Mouse (Mus musculus) embryo, embryonic 11 days (tissue): ENCODE data around the gene Mbd6.
A peak's percentile ranks its signal among the peaks of the same experiment; 100 is the strongest.
"Not testable (repeated sequence)": the region's sequence is repeated elsewhere in the genome, so short reads cannot be mapped to it uniquely, and the experiment has no call there.

ENCODE experiments used
- DNase-seq: peaks from one replicate; pipeline ENCODE4 v3.0.0-alpha.2; 2015

Mbd6 gene

GRCm38 (mm10) chr10:127288800-127289572 lies at the start of gene Mbd6:
TSS of gene Mbd6 (minus strand) at chr10:127289018.
- DNase-seq: peak; percentile 93

GRCm38 (mm10) chr10:127337536-127338099 lies 48.8 kb upstream of the Mbd6 start:
- DNase-seq: no peak

GRCm38 (mm10) chr10:127336952-127337351 lies 48.1 kb upstream of the Mbd6 start:
- DNase-seq: no peak

- DNase-seq: no peak
Measured at GRCm38 (mm10) chr10:127335271-127335670, 46.5 kb upstream of the Mbd6 start.

GRCm38 (mm10) chr10:127333152-127333551 lies 44.3 kb upstream of the Mbd6 start:
- DNase-seq: peak; percentile 20

GRCm38 (mm10) chr10:127332211-127332874 lies 43.5 kb upstream of the Mbd6 start:
- DNase-seq: peak; percentile 58

- DNase-seq: no peak
Measured at GRCm38 (mm10) chr10:127330212-127330611, 41.4 kb upstream of the Mbd6 start.

GRCm38 (mm10) chr10:127327461-127328145 lies 38.8 kb upstream of the Mbd6 start:
- DNase-seq: no peak

- DNase-seq: peak; percentile 26
Measured at GRCm38 (mm10) chr10:127326828-127327227, 38.0 kb upstream of the Mbd6 start.

- peak; percentile 56 for DNase-seq
Measured at GRCm38 (mm10) chr10:127326017-127326801, 37.4 kb upstream of the Mbd6 start.

- DNase-seq: peak; percentile 17
Measured at GRCm38 (mm10) chr10:127325454-127326016, 36.7 kb upstream of the Mbd6 start.

- DNase-seq: peak; percentile 67
Measured at GRCm38 (mm10) chr10:127324495-127324894, 35.7 kb upstream of the Mbd6 start.

GRCm38 (mm10) chr10:127323131-127323855 lies 34.5 kb upstream of the Mbd6 start:
- DNase-seq: no peak

GRCm38 (mm10) chr10:127322669-127323068 lies 33.9 kb upstream of the Mbd6 start:
- DNase-seq: no peak

GRCm38 (mm10) chr10:127322178-127322577 lies 33.4 kb upstream of the Mbd6 start:
- no peak for DNase-seq

GRCm38 (mm10) chr10:127321621-127322020 lies 32.8 kb upstream of the Mbd6 start, which contains the start of gene Arhgap9:
TSS of gene Arhgap9 (plus strand) at chr10:127321964.
- no peak for DNase-seq

GRCm38 (mm10) chr10:127319969-127320368 lies 31.2 kb upstream of the Mbd6 start:
- no peak for DNase-seq

- no peak for DNase-seq
Measured at GRCm38 (mm10) chr10:127318009-127318408, 29.2 kb upstream of the Mbd6 start.

- no peak for DNase-seq
Measured at GRCm38 (mm10) chr10:127317277-127317676, 28.5 kb upstream of the Mbd6 start.

- DNase-seq: not testable (repeated sequence)
Measured at GRCm38 (mm10) chr10:127314950-127315349, 26.1 kb upstream of the Mbd6 start.

GRCm38 (mm10) chr10:127313516-127313915 lies 24.7 kb upstream of the Mbd6 start:
- DNase-seq: not testable (repeated sequence)
